Mouse (Mus musculus): ENCODE measurements at regions not wholly inside any gene's neighbourhood (a gene's known extent, or its start where the extent isn't known, plus 50 kb on each side); places are given as distances from the start of the nearest gene placed in this dataset.

DNA sequence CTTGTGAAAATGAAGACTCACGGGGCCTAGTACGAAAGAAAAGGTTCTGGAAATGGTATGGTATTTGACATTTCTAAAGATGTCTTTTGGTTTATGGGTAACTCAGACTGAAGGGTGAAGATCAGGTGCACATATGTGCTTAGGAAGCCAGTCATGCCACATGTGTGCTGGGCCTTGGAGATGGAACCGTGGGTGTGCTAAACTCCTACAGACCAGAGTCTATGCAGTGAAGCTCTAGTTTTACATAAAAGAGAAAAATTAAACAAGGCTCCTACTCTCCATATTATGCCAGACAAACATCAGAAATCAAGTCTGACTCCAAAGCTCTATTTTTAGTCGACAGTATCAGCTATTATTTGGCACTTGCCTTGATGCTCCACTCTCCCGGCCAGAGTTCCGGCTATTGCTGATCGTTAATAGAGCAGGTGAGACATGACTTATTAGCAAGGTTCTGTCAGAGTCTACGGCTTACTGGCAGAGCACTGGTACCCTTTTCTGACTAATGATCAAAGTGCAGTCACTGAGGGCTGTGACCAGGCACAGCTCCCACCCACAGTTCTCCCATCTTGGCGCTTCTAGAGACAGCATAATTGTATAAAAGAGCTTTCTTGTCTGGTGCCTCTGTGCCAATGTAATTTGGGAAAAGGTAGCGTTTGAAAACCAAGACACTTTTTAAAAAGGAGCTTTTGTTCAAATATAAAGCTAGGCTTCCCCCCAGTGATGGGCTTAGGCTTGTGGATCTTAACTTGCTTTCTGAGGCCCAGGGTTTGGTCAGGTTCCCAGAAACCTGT is 119.2 kb upstream of the Ccdc122 start:
- Histone ChIP-seq H3K4me2 (replicated peaks) (no peak overlapping the region), H3K4me1 (0 out of 2 replicates have a peak, but pooled peaks cover 2% of the 10 kb centered on the region), H3K4me3 (replicated peaks) (no peak overlapping the region), H3K27ac (replicated peaks) (no peak overlapping the region), H3K36me3 (no peaks in the 10 kb centered on the region), H3K27me3 (no peaks in the 10 kb centered on the region), H3K9ac (no peak overlapping the region), H3K9me3 (replicated peaks) (no peaks in the 10 kb centered on the region)
- WGBS = 84% methylated on average over 10 of the region's 10 CpGs
- no peak for ATAC-seq (ENCODE audit: insufficient number of reproducible peaks, low FRiP score, low TSS enrichment, low read depth)

DNA sequence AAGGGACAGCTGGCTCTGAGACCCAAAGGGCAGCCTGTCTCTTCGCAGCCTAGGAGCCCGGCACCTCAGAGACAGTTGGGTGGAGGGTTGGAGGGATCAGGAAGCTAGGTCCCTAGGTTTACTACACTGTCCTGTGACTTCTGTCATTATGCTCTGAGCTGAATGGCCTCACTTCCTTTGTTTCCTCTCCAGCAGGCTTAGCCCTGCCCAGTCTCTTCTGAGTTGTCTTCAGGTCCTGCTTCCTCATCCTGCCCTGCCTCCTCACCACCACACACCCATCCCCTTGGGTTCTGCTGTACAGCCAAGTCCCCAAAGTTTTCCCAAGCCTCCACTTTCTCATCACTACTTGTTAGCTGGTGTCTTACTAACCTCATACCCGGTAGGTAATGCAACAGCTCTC is 122.7 kb upstream of the Ccdc122 start:
- no peak overlapping the region for H3K9ac ChIP-seq
- H3K27me3 ChIP-seq = no peaks in the 10 kb centered on the region
- no peak overlapping the region for H3K27ac ChIP-seq (replicated peaks)
- 79% methylated on average over 3 of the region's 3 CpGs for WGBS
- H3K36me3 ChIP-seq = no peaks in the 10 kb centered on the region
- H3K4me1 ChIP-seq = 0 out of 2 replicates have a peak, but pooled peaks cover 3% of the 10 kb centered on the region
- H3K4me2 ChIP-seq (replicated peaks) = no peak overlapping the region
- no peak overlapping the region for H3K4me3 ChIP-seq (replicated peaks)
- ATAC-seq (ENCODE audit: insufficient number of reproducible peaks, low FRiP score, low TSS enrichment, low read depth) = no peak
- no peaks in the 10 kb centered on the region for H3K9me3 ChIP-seq (replicated peaks)

- peaks cover 9% of the 10 kb centered on the region; the same call in 1 of the 2 replicates for H3K4me1 ChIP-seq
- no peaks in the 10 kb centered on the region for H3K27me3 ChIP-seq
- H3K9ac ChIP-seq = no peak overlapping the region
- no peaks in the 10 kb centered on the region for H3K9me3 ChIP-seq (replicated peaks)
- no peak overlapping the region for H3K4me2 ChIP-seq (replicated peaks)
- no peak overlapping the region for H3K4me3 ChIP-seq (replicated peaks)
- WGBS = 26% methylated on average over 8 of the region's 8 CpGs
- ATAC-seq (ENCODE audit: insufficient number of reproducible peaks, low FRiP score, low TSS enrichment, low read depth) = 0 out of 2 replicates have a peak, but pooled peaks have one; percentile 29
- H3K36me3 ChIP-seq = no peaks in the 10 kb centered on the region
- no peak overlapping the region for H3K27ac ChIP-seq (replicated peaks)
Observed at GRCm38 (mm10) chr14:76912301-76913001, 124.1 kb upstream of the Ccdc122 start.

DNA sequence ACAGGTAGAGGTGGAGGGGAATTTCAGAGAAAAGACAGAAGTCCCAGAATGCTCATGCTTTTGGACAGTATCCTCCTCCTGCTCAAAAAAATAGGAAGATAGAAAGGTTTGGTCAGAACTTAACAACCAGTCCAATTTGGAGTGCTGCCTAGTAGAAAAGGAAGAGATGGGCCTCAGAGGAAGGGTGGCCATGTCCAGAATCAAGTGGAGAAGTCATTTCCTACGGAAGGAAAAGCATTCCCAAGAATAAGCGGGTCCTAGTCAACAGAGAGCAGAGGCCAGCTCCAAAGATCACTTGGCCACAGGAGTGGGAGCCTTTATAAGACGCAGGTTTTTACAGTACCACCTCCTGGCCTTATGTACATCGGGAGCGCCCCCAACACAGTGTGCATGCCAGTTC is 125.3 kb upstream of the Ccdc122 start:
- 84% methylated on average over 5 of the region's 5 CpGs for WGBS
- no peak for ATAC-seq (ENCODE audit: insufficient number of reproducible peaks, low FRiP score, low TSS enrichment, low read depth)
- no peak overlapping the region for H3K27ac ChIP-seq (replicated peaks)
- H3K4me1 ChIP-seq = peaks cover 9% of the 10 kb centered on the region; the same call in 1 of the 2 replicates
- no peak overlapping the region for H3K4me3 ChIP-seq (replicated peaks)
- H3K9me3 ChIP-seq (replicated peaks) = no peaks in the 10 kb centered on the region
- no peaks in the 10 kb centered on the region for H3K27me3 ChIP-seq
- H3K9ac ChIP-seq = no peak overlapping the region
- no peaks in the 10 kb centered on the region for H3K36me3 ChIP-seq
- no peak overlapping the region for H3K4me2 ChIP-seq (replicated peaks)

DNA sequence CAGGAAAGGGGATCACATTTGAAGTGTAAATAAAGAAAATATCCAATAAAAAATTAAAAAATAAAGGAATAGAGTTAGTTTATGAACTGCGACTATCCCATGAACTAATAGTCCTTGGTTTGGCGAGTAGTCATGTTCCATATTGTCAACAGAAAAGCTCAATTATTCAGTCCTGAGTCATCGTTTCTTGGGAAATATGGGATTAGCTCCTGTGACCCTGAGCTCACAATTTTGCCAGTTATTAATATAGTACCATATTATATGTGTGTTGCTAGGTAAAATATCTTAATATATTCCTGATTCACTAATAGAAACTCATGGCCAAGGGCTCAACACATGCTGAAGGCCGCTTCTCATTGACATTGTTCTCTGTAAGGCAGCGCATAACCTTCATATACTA is 126.4 kb upstream of the Ccdc122 start:
- 87% methylated on average over 5 of the region's 5 CpGs for WGBS
- ATAC-seq (ENCODE audit: insufficient number of reproducible peaks, low FRiP score, low TSS enrichment, low read depth) = no peak
- Histone ChIP-seq H3K4me1 (peaks cover 9% of the 10 kb centered on the region; the same call in 1 of the 2 replicates), H3K4me2 (replicated peaks) (no peak overlapping the region), H3K9ac (no peak overlapping the region), H3K9me3 (replicated peaks) (no peaks in the 10 kb centered on the region), H3K27me3 (no peaks in the 10 kb centered on the region), H3K4me3 (replicated peaks) (no peak overlapping the region), H3K27ac (replicated peaks) (no peak overlapping the region), H3K36me3 (no peaks in the 10 kb centered on the region)

GRCm38 (mm10) chr14:76907941-76908340 is 128.6 kb upstream of the Ccdc122 start:
- Histone ChIP-seq H3K27me3 (no peaks in the 10 kb centered on the region), H3K4me2 (replicated peaks) (no peak overlapping the region), H3K27ac (replicated peaks) (no peak overlapping the region), H3K4me1 (peaks cover 9% of the 10 kb centered on the region; the same call in 1 of the 2 replicates), H3K36me3 (no peaks in the 10 kb centered on the region), H3K4me3 (replicated peaks) (no peak overlapping the region), H3K9me3 (replicated peaks) (no peaks in the 10 kb centered on the region), H3K9ac (no peak overlapping the region)
- WGBS = 42% methylated on average over 5 of the region's 5 CpGs
- no peak for ATAC-seq (ENCODE audit: insufficient number of reproducible peaks, low FRiP score, low TSS enrichment, low read depth)

DNA sequence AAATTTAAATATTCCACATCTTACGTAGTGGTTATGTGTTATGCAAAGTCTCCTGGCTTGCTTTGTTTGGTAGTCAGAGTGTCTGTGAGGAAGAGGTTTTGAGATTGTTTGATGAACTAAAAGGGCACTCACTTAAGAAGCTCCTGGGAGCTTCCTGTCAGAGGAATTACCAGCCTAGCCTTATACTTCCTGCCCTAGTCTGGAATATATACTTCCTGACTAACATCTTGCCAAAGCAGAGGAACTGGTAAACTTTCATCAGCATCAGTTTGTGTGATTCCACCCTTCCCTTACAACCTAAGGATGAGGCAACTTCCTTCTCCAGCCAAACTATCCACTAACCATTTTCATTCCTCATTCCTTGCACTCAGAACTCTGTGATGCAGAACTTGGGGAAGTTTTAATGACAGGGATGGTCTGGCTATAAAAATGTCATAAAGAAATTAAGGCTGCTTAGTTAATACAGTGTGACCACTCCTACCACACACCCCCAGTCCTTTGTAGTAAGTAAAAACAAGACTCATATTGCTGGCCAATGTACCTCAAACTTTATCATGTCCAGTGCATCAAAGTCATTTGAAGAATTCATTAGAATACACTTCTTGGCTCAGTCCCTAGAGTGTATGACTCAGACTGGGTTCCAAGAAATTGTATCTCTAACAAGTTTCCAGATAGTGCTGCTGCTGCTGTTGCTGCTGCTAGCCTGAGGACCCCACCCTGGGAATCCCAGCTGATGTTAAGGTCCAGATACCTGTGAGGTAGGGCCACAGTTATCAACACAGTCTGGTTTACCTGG is 133.4 kb upstream of the Ccdc122 start:
- H3K27ac ChIP-seq (replicated peaks) = no peak overlapping the region
- peaks cover 5% of the 10 kb centered on the region; the same call in 1 of the 2 replicates for H3K4me1 ChIP-seq
- no peaks in the 10 kb centered on the region for H3K9me3 ChIP-seq (replicated peaks)
- H3K4me2 ChIP-seq (replicated peaks) = no peak overlapping the region
- 74% methylated on average over 1 of the region's 1 CpGs for WGBS
- no peak overlapping the region for H3K4me3 ChIP-seq (replicated peaks)
- no peaks in the 10 kb centered on the region for H3K36me3 ChIP-seq
- no peak for ATAC-seq (ENCODE audit: insufficient number of reproducible peaks, low FRiP score, low TSS enrichment, low read depth)
- no peak overlapping the region for H3K9ac ChIP-seq
- H3K27me3 ChIP-seq = no peaks in the 10 kb centered on the region

DNA sequence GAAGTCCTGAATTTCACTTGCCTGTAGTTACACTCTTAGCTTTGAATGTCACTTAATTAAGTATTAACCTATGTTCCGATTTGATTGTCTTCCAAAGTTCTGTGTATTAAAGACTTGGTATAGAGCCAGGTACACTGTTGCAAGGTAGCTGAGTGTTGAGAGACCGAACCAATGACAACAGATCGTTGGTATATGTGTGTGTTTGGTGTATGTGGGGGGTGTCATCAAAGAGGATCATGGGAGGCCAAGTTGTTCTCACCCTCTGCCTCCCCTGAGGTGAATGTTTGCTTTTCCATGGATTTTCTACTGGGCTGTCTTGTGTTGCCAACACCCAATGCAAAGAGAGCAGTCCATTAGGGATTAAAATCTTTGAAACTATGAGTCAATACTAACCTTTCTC is 135.1 kb upstream of the Ccdc122 start:
- Histone ChIP-seq H3K27me3 (no peaks in the 10 kb centered on the region), H3K9ac (no peak overlapping the region), H3K4me1 (no peaks in the 10 kb centered on the region), H3K9me3 (replicated peaks) (no peaks in the 10 kb centered on the region), H3K27ac (replicated peaks) (no peak overlapping the region), H3K4me3 (replicated peaks) (no peak overlapping the region), H3K4me2 (replicated peaks) (no peak overlapping the region), H3K36me3 (no peaks in the 10 kb centered on the region)
- no peak for ATAC-seq (ENCODE audit: insufficient number of reproducible peaks, low FRiP score, low TSS enrichment, low read depth)
- 84% methylated on average over 3 of the region's 3 CpGs for WGBS

GRCm38 (mm10) chr14:76899331-76899730 is 137.2 kb upstream of the Ccdc122 start:
- Histone ChIP-seq H3K27ac (replicated peaks) (no peak overlapping the region), H3K4me1 (no peaks in the 10 kb centered on the region), H3K36me3 (no peaks in the 10 kb centered on the region), H3K4me3 (replicated peaks) (no peak overlapping the region), H3K9me3 (replicated peaks) (no peaks in the 10 kb centered on the region), H3K27me3 (no peaks in the 10 kb centered on the region), H3K9ac (no peak overlapping the region), H3K4me2 (replicated peaks) (no peak overlapping the region)
- no peak for ATAC-seq (ENCODE audit: insufficient number of reproducible peaks, low FRiP score, low TSS enrichment, low read depth)
- WGBS = 19% methylated on average over 3 of the region's 3 CpGs

- no peak overlapping the region for H3K4me3 ChIP-seq (replicated peaks)
- ATAC-seq (ENCODE audit: insufficient number of reproducible peaks, low FRiP score, low TSS enrichment, low read depth) = no peak
- no peak overlapping the region for H3K9ac ChIP-seq
- H3K27ac ChIP-seq (replicated peaks) = no peak overlapping the region
- no peaks in the 10 kb centered on the region for H3K9me3 ChIP-seq (replicated peaks)
- H3K27me3 ChIP-seq = no peaks in the 10 kb centered on the region
- 26% methylated on average over 3 of the region's 3 CpGs for WGBS
- no peaks in the 10 kb centered on the region for H3K36me3 ChIP-seq
- H3K4me1 ChIP-seq = peaks cover 7% of the 10 kb centered on the region
- H3K4me2 ChIP-seq (replicated peaks) = no peak overlapping the region
Observed at GRCm38 (mm10) chr14:76887708-76888107, 148.9 kb upstream of the Ccdc122 start.

DNA sequence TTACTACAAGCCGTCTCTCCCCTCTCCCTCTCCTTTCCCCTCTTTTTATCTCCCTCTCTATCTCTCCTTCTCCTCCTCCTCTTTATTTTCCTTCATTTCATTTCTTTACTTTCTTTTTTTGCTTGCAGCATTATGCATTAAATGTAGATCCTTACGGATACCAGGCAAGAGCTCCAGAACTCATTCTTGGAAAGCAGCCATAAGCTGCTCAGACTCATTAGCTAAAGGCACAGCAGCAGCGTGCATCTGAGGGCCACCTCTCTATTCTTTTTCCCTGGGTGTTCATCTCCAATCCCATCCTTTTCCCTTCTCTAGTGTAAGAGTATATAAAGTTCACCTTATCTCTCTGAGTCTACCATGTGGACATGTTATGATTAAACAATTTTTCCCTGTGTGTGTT is 149.4 kb upstream of the Ccdc122 start:
- no peaks in the 10 kb centered on the region for H3K9me3 ChIP-seq (replicated peaks)
- H3K36me3 ChIP-seq = no peaks in the 10 kb centered on the region
- no peak overlapping the region for H3K4me2 ChIP-seq (replicated peaks)
- no peak overlapping the region for H3K4me3 ChIP-seq (replicated peaks)
- no peak overlapping the region for H3K27ac ChIP-seq (replicated peaks)
- ATAC-seq (ENCODE audit: insufficient number of reproducible peaks, low FRiP score, low TSS enrichment, low read depth) = no peak
- no peak overlapping the region for H3K9ac ChIP-seq
- 24% methylated on average over 3 of the region's 3 CpGs for WGBS
- H3K27me3 ChIP-seq = no peaks in the 10 kb centered on the region
- H3K4me1 ChIP-seq = peaks cover 12% of the 10 kb centered on the region

All from embryonic facial prominence, embryonic 15.5 days (tissue).